Mouse (Mus musculus) liver, embryonic 14.5 days (tissue): ENCODE measurements around the gene C530008M17Rik.

Experiments used
- CTCF ChIP-seq: IDR thresholded peaks from 2 replicates; pipeline ENCODE4 v1.5.1; 2016; ENCODE audit warnings: antibody characterized with exemption, low read depth, control low read depth
- EP300 ChIP-seq: IDR thresholded peaks from 2 replicates; pipeline ENCODE4 v1.6.1; 2016; ENCODE audit warnings: antibody characterized with exemption, low read depth

GRCm38 (mm10) chr5:76828527-76829240, 172.4 kb downstream of the C530008M17Rik start:
- no peak for TF ChIP-seq CTCF
- TF ChIP-seq EP300, result no peak
